Mouse (Mus musculus) ES-Bruce4 (cell line): ENCODE data around the gene Rcn3. TPM values are rescaled to one million over a fixed set of nuclear protein-coding genes. Genes with fewer than 3 reads are reported as not detected.

Experiments
- H3K27ac ChIP-seq: 2 replicates; pipeline ENCODE4 v1.5.1; 2012; ENCODE audit warnings: low read length, inconsistent platforms; ENCODE audit not compliant: insufficient read depth
- H3K27me3 ChIP-seq: 2 replicates; pipeline ENCODE4 v1.6.1; 2012; ENCODE audit warnings: mild to moderate bottlenecking, low read length, inconsistent platforms; ENCODE audit not compliant: control insufficient read depth, poor library complexity, insufficient read depth, severe bottlenecking
- H3K36me3 ChIP-seq: 2 replicates; pipeline ENCODE4 v1.6.1; 2012; ENCODE audit warnings: inconsistent platforms, mild to moderate bottlenecking, low read length, moderate library complexity; ENCODE audit not compliant: control insufficient read depth, poor library complexity, insufficient read depth, severe bottlenecking
- H3K4me1 ChIP-seq: one replicate; pipeline ENCODE4 v1.8.1; 2011; ENCODE audit warnings: low read length; ENCODE audit not compliant: control insufficient read depth, insufficient read depth
- H3K4me3 ChIP-seq: 2 replicates; pipeline ENCODE4 v1.5.1; 2011; ENCODE audit warnings: low read depth, mild to moderate bottlenecking, low read length
- H3K9ac ChIP-seq: 2 replicates; pipeline ENCODE4 v1.6.1; 2012; ENCODE audit warnings: low read depth, mild to moderate bottlenecking, inconsistent platforms; ENCODE audit not compliant: poor library complexity, severe bottlenecking
- H3K9me3 ChIP-seq: replicated peaks from 2 replicates; pipeline ENCODE4 v1.6.1; 2012; ENCODE audit warnings: mild to moderate bottlenecking, low read length, inconsistent platforms; ENCODE audit not compliant: control insufficient read depth, poor library complexity, insufficient read depth, severe bottlenecking
- CTCF ChIP-seq: IDR thresholded peaks from one replicate; pipeline ENCODE4 v1.8.1; 2011; ENCODE audit warnings: low read depth, low read length
- EP300 ChIP-seq: IDR thresholded peaks from 2 replicates; pipeline ENCODE4 v1.6.1; 2011; ENCODE audit warnings: low read depth, low read length; ENCODE audit not compliant: insufficient read depth
- POLR2A ChIP-seq: IDR thresholded peaks from one replicate; pipeline ENCODE4 v1.8.1; 2011; ENCODE audit warnings: low read length; ENCODE audit not compliant: insufficient read depth
- polyA plus RNA-seq: library from polyadenylated mRNA; stranded (reverse); fragments of >200 nt; gene quantifications from 2 replicates; pipeline ENCODE4 v1.2.4, GENCODE M21; 2011; ENCODE audit warnings: low read depth; ENCODE audit not compliant: missing spikeins, insufficient read depth, insufficient read length

The Rcn3 gene
- polyA plus RNA-seq, 1 experiment: 66.7 TPM

GRCm38 (mm10) chr7:45083300-45083890 is 8.6 kb downstream of the Rcn3 start:
- Histone ChIP-seq H3K4me3 (peak overlapping the region; percentile 12), H3K9ac (no peak overlapping the region), H3K27me3 (no peaks in the 10 kb centered on the region), H3K9me3 (no peaks in the 10 kb centered on the region), H3K36me3 (0 out of 2 replicates have a peak, but pooled peaks cover 3% of the 10 kb centered on the region), H3K4me1 (no peaks in the 10 kb centered on the region), H3K27ac (no peak overlapping the region)
- no peak for TF ChIP-seq CTCF
- no peak for TF ChIP-seq EP300
- TF ChIP-seq POLR2A: no peak

DNA sequence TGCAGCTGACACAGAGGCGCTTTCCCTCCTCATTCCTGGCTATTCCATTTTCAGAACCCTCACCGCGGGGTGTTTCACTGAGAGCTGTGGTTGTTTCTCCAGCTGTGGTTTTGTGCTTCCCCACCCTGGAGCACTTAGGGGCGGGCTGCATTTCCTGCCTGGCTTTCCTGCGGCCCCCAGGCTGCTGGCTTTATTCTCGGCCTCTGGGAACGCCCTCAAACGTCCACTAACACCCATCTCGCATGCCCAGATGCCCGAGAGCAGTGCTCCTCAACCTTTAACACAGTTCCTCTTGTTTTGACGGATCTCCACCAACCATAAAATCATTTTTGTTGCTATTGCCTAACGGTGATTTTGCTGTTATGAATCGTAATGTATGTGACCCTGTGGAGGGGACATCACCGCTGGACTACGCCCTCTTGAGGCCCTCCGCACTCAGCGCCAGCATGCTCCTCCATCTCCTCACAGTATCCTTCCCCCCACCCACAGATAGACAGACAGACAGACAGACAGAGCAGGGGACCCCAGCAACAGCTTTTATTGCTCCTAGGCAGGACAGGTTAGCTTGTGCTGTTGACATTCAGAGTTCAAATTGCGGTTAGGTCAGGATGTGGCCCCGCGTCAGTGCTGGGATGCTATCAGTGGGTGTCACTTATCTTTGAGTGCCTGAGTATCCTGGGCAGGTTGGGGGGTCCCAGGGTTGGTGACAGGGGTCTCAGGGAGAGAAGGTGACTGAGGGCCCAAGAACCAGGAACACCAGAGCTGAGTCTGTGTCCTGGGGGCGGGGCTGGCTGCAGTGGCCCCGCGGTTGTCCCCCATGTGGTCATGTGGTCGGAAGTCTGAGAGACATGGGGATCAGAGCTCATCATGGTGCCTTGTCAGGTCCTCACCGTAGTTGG is 9.4 kb downstream of the Rcn3 start:
- Histone ChIP-seq H3K27me3 (no peaks in the 10 kb centered on the region), H3K9ac (no peak overlapping the region), H3K4me1 (no peaks in the 10 kb centered on the region), H3K4me3 (peak overlapping the region; percentile 12), H3K27ac (peak overlapping the region; percentile 62), H3K36me3 (0 out of 2 replicates have a peak, but pooled peaks cover 3% of the 10 kb centered on the region), H3K9me3 (no peaks in the 10 kb centered on the region)
- TF ChIP-seq EP300 (0 out of 2 replicates have a peak, but pooled peaks have one; percentile 47), CTCF (peak; percentile 49), POLR2A (no peak)

GRCm38 (mm10) chr7:45081016-45081415 is 11.0 kb downstream of the Rcn3 start:
- no peaks in the 10 kb centered on the region for H3K27me3 ChIP-seq
- no peaks in the 10 kb centered on the region for H3K36me3 ChIP-seq
- H3K27ac ChIP-seq: peak overlapping the region; percentile 68
- H3K4me3 ChIP-seq: no peak overlapping the region
- H3K9me3 ChIP-seq: no peaks in the 10 kb centered on the region
- H3K9ac ChIP-seq: peak overlapping the region; percentile 12; the same call in 1 of the 2 replicates
- no peaks in the 10 kb centered on the region for H3K4me1 ChIP-seq
- no peak for TF ChIP-seq CTCF
- peak; percentile 29 for TF ChIP-seq POLR2A
- TF ChIP-seq EP300: no peak

- H3K27ac ChIP-seq: no peak overlapping the region
- TF ChIP-seq CTCF: peak; percentile 90
- TF ChIP-seq EP300: peak; percentile 32; the same call in 1 of the 2 replicates
- TF ChIP-seq POLR2A: no peak
- H3K4me3 ChIP-seq: no peak overlapping the region
- H3K4me1 ChIP-seq: no peaks in the 10 kb centered on the region
- no peaks in the 10 kb centered on the region for H3K9me3 ChIP-seq
- no peak overlapping the region for H3K9ac ChIP-seq
- H3K27me3 ChIP-seq: no peaks in the 10 kb centered on the region
- H3K36me3 ChIP-seq: no peaks in the 10 kb centered on the region
Measured at GRCm38 (mm10) chr7:45079856-45080255, 12.2 kb downstream of the Rcn3 start.

- TF ChIP-seq POLR2A (no peak), CTCF (peak; percentile 90), EP300 (no peak)
- Histone ChIP-seq H3K9me3 (no peaks in the 10 kb centered on the region), H3K4me3 (no peak overlapping the region), H3K27ac (no peak overlapping the region), H3K36me3 (no peaks in the 10 kb centered on the region), H3K27me3 (no peaks in the 10 kb centered on the region), H3K9ac (no peak overlapping the region), H3K4me1 (no peaks in the 10 kb centered on the region)
Measured at GRCm38 (mm10) chr7:45078513-45078912, 13.5 kb downstream of the Rcn3 start.

- H3K36me3 ChIP-seq: no peaks in the 10 kb centered on the region
- no peak overlapping the region for H3K9ac ChIP-seq
- no peaks in the 10 kb centered on the region for H3K27me3 ChIP-seq
- H3K4me1 ChIP-seq: no peaks in the 10 kb centered on the region
- TF ChIP-seq POLR2A (no peak), CTCF (no peak), EP300 (no peak)
- no peaks in the 10 kb centered on the region for H3K9me3 ChIP-seq
- no peak overlapping the region for H3K27ac ChIP-seq
- no peak overlapping the region for H3K4me3 ChIP-seq
Measured at GRCm38 (mm10) chr7:45077829-45078228, 14.2 kb downstream of the Rcn3 start.
